Mouse (Mus musculus) kidney, embryonic 16.5 days (tissue): Measurements from ENCODE around the gene Mthfd1l. TPM values are rescaled to one million over a fixed set of nuclear protein-coding genes. Genes with fewer than 3 reads are reported as not detected.

Experiments used
- ATAC-seq: fragments of 200-750 bp; cut with Nextera tagmentation; 2 replicates; pipeline ENCODE4 v1.8.0; 2017; ENCODE audit warnings: moderate TSS enrichment; ENCODE audit not compliant: low FRiP score, low TSS enrichment
- H3K27ac ChIP-seq: fragments of 300-500 bp; sonication (generic); 2 replicates; pipeline ENCODE4 v1.5.1; 2014; ENCODE audit warnings: low read length
- H3K27me3 ChIP-seq: fragments of 300-500 bp; sonication (generic); 2 replicates; pipeline ENCODE4 v1.6.1; 2014; ENCODE audit warnings: low read length, control low read depth, mixed read lengths; ENCODE audit not compliant: insufficient read depth
- H3K36me3 ChIP-seq: fragments of 300-500 bp; sonication (generic); 2 replicates; pipeline ENCODE4 v1.6.1; 2014; ENCODE audit warnings: low read length, control low read depth, mixed read lengths; ENCODE audit not compliant: insufficient read depth
- H3K4me1 ChIP-seq: fragments of 300-500 bp; sonication (generic); 2 replicates; pipeline ENCODE4 v1.6.1; 2014; ENCODE audit warnings: low read length, control low read depth, mixed read lengths; ENCODE audit not compliant: insufficient read depth
- H3K4me2 ChIP-seq: fragments of 300-500 bp; sonication (generic); replicated peaks from 2 replicates; pipeline ENCODE4 v1.6.1; 2014; ENCODE audit warnings: low read depth, low read length
- H3K4me3 ChIP-seq: fragments of 300-500 bp; sonication (generic); 2 replicates; pipeline ENCODE4 v1.5.1; 2014; ENCODE audit warnings: mild to moderate bottlenecking, low read length
- H3K9ac ChIP-seq: fragments of 300-500 bp; sonication (generic); replicated peaks from 2 replicates; pipeline ENCODE4 v1.6.1; 2014; ENCODE audit warnings: low read length
- H3K9me3 ChIP-seq: fragments of 300-500 bp; sonication (generic); 2 replicates; pipeline ENCODE4 v1.6.1; 2016; ENCODE audit warnings: low read length, control low read depth
- WGBS: fragments of 180-500 bp; shearing (Covaris S2); extraction: QIAGEN DNeasy Blood & Tissue Kit; methylation state at CpG from one replicate; pipeline ENCODE4 v1.1.7; 2014; 5-methylcytosine and 5-hydroxymethylcytosine counted together
- polyA plus RNA-seq: library from polyadenylated mRNA; unstranded; fragments of >200 nt; fragmentation: Nextera tagmentation; extraction: Ambion mirVana; gene quantifications from 2 replicates; pipeline ENCODE4 v1.2.1, GENCODE M21; 2015

Mthfd1l gene
- polyA plus RNA-seq, 1 experiment from 2014 or later = 16.7 TPM

DNA sequence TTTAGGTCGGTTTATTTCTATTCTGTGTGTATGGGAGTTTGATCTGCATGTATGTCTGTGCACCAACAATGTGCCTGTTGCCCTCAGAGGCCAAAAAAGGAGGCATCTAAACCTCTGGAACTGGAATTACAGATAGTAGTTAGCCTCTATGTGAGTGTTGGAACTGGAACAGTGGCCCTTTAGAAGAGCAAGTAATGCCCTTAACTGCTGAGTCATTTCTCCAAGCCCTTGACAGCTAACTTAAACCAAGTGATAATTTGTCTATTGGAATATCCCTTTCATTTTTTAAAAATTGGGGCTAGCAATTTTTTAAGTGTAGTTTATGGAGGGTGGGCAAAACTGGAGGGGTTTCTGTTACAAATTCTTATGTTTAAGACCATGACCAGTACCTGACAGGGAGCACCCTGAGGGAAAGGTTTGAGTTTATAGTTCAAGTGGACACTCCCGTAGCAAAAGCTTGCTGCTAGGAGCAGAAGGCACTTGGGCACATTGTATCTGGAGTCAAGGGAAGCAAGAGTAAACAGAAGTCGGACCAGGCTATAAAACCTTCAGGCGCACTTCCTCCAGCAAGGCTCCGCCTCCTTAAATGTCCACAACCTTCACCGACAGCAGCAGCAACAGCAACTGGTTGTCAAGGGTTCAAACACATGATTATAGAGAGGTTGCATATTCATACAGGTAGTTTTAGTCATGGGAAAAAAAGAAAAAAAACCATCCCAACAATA, 3.1 kb downstream of the Mthfd1l start:
- Histone ChIP-seq H3K9me3 (no peaks in the 10 kb centered on the region), H3K36me3 (peaks cover 15% of the 10 kb centered on the region), H3K27ac (peak overlapping the region; percentile 45; the same call in 1 of the 2 replicates), H3K4me3 (no peak overlapping the region), H3K4me1 (peaks cover 43% of the 10 kb centered on the region), H3K4me2 (no peak overlapping the region), H3K27me3 (no peaks in the 10 kb centered on the region), H3K9ac (no peak overlapping the region)
- WGBS = 36% methylated on average over 6 of the region's 6 CpGs
- no peak for ATAC-seq

DNA sequence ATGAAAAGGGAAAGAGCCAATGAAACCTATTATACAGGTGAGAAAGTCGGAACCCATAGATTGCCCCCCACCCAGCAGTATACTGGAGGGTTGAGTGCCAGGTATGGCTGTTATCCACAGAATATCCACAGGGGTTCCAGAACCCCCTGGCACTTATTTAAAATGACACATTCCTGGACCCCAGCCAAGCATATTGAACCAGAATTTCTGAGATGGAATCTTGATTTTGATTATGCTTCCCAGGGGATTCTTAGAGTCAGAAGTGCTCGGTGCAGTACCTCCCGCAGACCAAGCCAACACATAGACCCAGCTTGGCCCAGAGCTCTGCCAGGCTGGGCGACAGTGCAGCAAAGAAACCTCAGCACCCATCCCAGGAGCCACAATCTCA, 3.7 kb downstream of the Mthfd1l start:
- Histone ChIP-seq H3K27me3 (no peaks in the 10 kb centered on the region), H3K4me1 (peaks cover 43% of the 10 kb centered on the region), H3K9me3 (no peaks in the 10 kb centered on the region), H3K4me3 (no peak overlapping the region), H3K4me2 (no peak overlapping the region), H3K36me3 (peaks cover 15% of the 10 kb centered on the region), H3K27ac (peak overlapping the region; percentile 45; the same call in 1 of the 2 replicates), H3K9ac (no peak overlapping the region)
- WGBS = 84% methylated on average over 4 of the region's 4 CpGs
- ATAC-seq = no peak

DNA sequence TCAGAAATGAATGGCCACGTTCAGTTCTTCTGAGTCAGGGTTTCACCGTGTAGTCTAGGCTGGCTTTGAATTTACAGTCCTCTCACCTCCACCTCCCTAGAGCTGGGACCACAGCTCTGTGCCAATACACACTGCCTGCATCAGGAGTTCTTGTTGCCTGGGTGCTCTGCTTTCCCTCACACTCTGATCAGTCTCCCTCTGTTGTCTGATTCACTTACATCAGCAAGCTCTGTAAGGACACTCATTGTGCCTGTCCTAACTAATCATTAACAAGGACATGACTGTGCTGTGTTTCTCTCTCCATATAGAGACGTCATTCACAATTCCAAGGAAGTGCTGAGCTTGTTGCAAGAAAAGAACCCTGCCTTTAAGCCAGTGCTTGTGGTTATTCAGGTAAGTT, 5.4 kb downstream of the Mthfd1l start:
- Histone ChIP-seq H3K4me2 (no peak overlapping the region), H3K27ac (no peak overlapping the region), H3K9ac (no peak overlapping the region), H3K4me3 (no peak overlapping the region), H3K4me1 (peaks cover 35% of the 10 kb centered on the region), H3K27me3 (no peaks in the 10 kb centered on the region), H3K36me3 (peaks cover 19% of the 10 kb centered on the region), H3K9me3 (no peaks in the 10 kb centered on the region)
- no peak for ATAC-seq
- WGBS = 74% methylated on average over 3 of the region's 3 CpGs

DNA sequence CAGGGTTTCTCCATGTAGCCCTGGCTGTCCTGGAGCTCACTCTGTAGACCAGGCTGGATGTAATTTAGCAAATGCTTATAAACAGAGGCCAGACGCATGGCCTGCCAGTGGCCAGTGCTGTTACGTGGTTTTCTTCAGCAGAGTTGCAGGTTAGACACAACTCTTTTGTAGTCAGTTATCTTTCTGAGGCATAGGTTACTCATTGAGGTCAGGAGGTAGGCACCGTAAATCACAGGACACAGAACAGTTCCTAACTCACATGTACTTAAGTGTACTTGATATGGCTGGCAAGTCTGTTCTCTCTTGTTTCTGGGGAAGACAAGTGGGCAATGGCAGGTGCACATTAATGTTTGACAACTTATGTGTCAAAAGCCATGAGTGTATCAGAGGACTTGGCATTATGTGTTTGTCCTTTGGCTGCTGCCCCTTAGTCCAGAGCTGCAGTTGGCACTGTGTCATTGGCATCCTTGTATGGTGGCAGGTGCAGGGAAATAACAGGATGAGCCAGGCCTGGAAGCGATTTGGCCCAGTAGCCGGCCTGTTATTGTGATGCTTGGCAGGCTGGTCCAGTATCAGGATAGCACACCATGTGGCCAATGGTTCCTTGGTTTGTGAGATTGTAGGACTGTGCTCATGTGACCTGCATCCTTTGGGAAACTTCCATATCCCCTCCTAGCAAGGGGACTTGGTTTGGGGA, 6.0 kb downstream of the Mthfd1l start:
- Histone ChIP-seq H3K9ac (no peak overlapping the region), H3K27me3 (no peaks in the 10 kb centered on the region), H3K4me2 (no peak overlapping the region), H3K36me3 (peaks cover 19% of the 10 kb centered on the region), H3K9me3 (no peaks in the 10 kb centered on the region), H3K4me1 (peaks cover 33% of the 10 kb centered on the region), H3K4me3 (no peak overlapping the region), H3K27ac (no peak overlapping the region)
- no peak for ATAC-seq
- 85% methylated on average over 5 of the region's 5 CpGs for WGBS

DNA sequence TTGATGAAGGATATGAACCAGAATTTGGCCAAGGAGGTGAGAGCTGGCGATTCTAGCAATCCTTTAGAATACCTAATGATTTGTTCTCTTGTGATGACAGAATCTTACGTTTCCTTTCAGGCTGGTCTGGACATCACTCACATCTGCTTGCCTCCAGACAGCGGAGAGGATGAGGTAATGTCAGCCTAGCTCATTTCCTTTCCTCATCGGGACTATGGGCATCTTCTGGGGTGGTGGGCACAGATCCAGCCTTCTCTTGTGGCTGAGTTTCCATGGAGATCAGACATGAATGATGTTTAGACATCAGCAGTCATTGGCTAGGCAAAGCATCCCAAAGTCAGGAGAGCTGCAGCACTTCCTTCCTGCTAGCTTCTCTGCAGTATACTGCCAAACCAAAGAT, 7.3 kb downstream of the Mthfd1l start:
- no peaks in the 10 kb centered on the region for H3K27me3 ChIP-seq
- ATAC-seq = no peak

DNA sequence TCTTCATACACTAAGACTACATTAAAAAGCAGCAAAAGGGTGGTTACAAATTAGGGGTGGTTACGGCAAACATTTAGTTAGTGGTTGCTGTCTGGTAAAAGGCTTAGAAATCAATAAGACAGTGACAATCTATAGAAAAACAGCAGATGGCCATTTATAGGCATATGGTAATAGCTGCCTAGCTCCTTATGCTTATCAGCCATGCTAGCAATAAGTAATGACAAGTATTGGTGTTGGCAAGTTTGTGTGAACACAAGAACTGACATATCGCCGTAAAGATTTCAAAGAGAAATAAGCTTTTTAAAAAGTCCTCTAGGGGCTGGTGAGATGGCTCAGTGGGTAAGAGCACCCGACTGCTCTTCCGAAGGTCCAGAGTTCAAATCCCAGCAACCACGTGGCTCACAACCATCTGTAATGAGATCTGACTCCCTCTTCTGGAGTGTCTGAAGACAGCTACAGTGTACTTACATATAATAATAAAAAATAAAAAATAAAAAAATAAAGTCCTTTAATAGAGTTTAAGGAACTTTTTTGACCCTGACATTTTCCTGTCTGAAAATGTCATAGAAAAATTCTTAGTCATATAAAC, 17.5 kb downstream of the Mthfd1l start:
- peaks cover 23% of the 10 kb centered on the region for H3K36me3 ChIP-seq

More for the DNA sequence above, 7.3 kb downstream of the Mthfd1l start:
- Histone ChIP-seq H3K27ac (no peak overlapping the region), H3K4me2 (no peak overlapping the region), H3K36me3 (peaks cover 19% of the 10 kb centered on the region), H3K9ac (no peak overlapping the region), H3K4me3 (no peak overlapping the region), H3K4me1 (peaks cover 23% of the 10 kb centered on the region), H3K9me3 (no peaks in the 10 kb centered on the region)
- whole genome bisulfite sequencing = 89% methylated on average over 4 of the region's 4 CpGs

DNA sequence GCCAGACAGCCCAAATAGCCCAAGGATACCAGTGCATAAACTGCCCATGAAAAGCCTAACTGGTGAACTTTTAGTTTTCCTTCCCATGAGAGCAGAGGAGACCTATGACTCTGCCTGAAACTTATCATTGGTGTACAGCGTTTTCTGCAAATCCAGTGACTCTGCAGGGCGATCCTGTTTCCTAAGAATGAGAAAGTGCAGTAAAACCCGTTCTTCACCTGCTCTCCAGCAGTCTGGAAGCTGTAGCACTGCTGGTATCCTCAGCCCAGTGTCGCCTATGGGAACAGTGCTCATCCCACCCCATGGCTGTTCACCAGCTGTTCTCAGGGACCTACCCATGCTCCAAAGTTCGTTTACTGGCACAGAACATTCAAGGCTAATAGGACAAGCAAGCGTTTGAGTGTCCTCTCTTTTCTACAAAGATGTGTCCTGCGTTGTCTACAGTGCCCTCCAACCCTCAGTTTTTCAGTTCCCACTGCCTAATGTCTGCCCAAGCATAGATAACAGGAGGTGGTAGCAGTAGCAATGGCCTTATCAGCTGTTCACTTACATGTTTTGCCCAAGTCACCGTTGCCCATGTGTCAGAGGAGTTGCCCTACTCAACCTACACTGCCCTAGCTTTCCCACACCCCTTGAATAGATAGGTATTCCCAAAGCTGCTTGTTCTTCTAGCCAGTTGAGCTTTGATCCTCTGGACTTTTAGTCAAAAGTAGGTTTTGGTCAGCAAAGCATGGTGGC, 20.6 kb downstream of the Mthfd1l start:
- 89% methylated on average over 8 of the region's 8 CpGs for WGBS
- Histone ChIP-seq H3K27ac (no peak overlapping the region), H3K4me1 (0 out of 2 replicates have a peak, but pooled peaks cover 7% of the 10 kb centered on the region), H3K9me3 (no peaks in the 10 kb centered on the region), H3K36me3 (peaks cover 22% of the 10 kb centered on the region), H3K4me3 (no peak overlapping the region), H3K27me3 (no peaks in the 10 kb centered on the region), H3K9ac (no peak overlapping the region), H3K4me2 (no peak overlapping the region)
- ATAC-seq = no peak

More for the DNA sequence above, 17.5 kb downstream of the Mthfd1l start:
- no peak overlapping the region for H3K9ac ChIP-seq
- no peak for ATAC-seq
- no peaks in the 10 kb centered on the region for H3K4me1 ChIP-seq
- H3K27me3 ChIP-seq = no peaks in the 10 kb centered on the region
- WGBS = 92% methylated on average over 6 of the region's 6 CpGs
- H3K9me3 ChIP-seq = no peaks in the 10 kb centered on the region
- H3K4me3 ChIP-seq = no peak overlapping the region
- no peak overlapping the region for H3K27ac ChIP-seq
- H3K4me2 ChIP-seq = no peak overlapping the region

DNA sequence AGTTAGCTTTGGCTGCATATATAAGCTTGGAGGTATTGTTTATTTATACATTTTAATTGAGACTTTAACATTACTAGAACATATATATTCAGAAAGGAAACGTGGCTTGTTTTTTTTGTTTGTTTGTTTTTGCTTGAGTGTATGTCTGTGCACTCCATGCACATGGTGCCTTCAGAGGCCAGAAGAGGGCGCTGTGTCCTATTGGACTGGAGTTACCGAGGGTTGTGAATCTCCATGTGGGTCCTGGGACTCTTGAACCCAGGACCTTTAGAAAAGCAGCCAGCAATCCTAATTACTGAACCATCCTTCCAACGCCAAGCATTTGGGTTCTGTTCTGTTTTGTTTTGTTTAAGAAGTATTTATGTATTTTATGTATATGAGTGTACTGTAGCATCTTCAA, 22.4 kb downstream of the Mthfd1l start:
- H3K4me3 ChIP-seq = no peak overlapping the region
- H3K27me3 ChIP-seq = no peaks in the 10 kb centered on the region
- peaks cover 19% of the 10 kb centered on the region for H3K36me3 ChIP-seq
- H3K9ac ChIP-seq = no peak overlapping the region
- H3K9me3 ChIP-seq = no peaks in the 10 kb centered on the region
- no peak for ATAC-seq
- 0 out of 2 replicates have a peak, but pooled peaks cover 7% of the 10 kb centered on the region for H3K4me1 ChIP-seq
- no peak overlapping the region for H3K4me2 ChIP-seq
- no peak overlapping the region for H3K27ac ChIP-seq
- WGBS = 86% methylated on average over 4 of the region's 4 CpGs

DNA sequence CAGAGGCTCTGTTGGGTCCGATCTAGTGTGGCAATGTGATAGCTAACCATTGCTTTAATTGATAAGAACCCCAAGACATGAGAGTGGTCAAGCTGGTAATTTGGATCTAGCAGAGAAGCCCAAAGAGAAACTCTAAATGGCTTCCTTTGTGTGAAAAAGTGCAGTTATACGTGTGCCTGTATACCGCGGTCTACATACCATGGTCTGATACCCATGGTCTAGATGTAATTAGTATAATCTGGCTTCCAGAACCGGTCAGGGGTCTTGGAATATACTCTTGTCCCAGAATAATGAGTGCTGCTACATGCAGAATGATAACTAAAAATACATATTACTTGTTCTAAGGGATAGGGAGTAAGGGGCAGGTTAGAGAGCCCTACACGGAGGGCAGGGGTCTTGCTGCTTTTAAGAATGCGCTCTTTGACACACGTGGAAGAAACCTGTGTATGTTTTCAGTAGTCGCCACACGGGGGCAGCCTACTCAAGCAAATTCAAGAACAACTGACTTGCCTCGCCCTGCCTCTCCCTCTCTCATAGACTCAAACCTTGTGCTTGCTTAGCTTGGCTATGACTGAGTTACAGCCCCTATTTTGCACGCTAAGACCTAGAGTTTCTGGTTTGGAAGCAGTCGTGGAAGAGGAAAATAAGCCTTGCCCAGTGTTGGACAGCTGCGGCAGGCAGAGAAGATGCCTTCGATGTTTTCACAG, 23.4 kb downstream of the Mthfd1l start:
- 0 out of 2 replicates have a peak, but pooled peaks cover 7% of the 10 kb centered on the region for H3K4me1 ChIP-seq
- no peaks in the 10 kb centered on the region for H3K9me3 ChIP-seq
- no peak overlapping the region for H3K4me3 ChIP-seq
- H3K4me2 ChIP-seq = peak overlapping the region; percentile 21; the same call in 1 of the 2 replicates
- H3K9ac ChIP-seq = no peak overlapping the region
- peak overlapping the region; percentile 74 for H3K27ac ChIP-seq
- no peaks in the 10 kb centered on the region for H3K27me3 ChIP-seq
- H3K36me3 ChIP-seq = peaks cover 16% of the 10 kb centered on the region; the same call in 1 of the 2 replicates
- ATAC-seq = peak; percentile 76
- WGBS = 47% methylated on average over 15 of the region's 15 CpGs
